ENCODE assay signal across 15 mouse cellular contexts in genomic region chr13:63512411-63512810, GRCm38 (mm10). TPM values are rescaled to one million over a fixed set of nuclear protein-coding genes. Genes with fewer than 3 reads are reported as not detected.
DNase-seq lines count a peak whose midpoint lies in the region; ATAC-seq and TF ChIP-seq lines count a peak whose summit lies in the region.
"Had no signal": no experiment of that assay in that cellular context is flagged by ENCODE, and none has a peak within 500 bp of the region (broad histone marks: within the 10 kb centered on the region; RNA-seq: fewer than 3 reads in every experiment).

No protein-coding gene starts in this region.

- whole genome bisulfite sequencing in heart, postnatal 0 days: 26% methylated on average over 6 of the region's 6 CpGs
- 30% methylated on average over 6 of the region's 6 CpGs for WGBS in midbrain, embryonic 14.5 days
- WGBS in midbrain, embryonic 13.5 days: 41% methylated on average over 5 of the region's 6 CpGs
- WGBS in neural tube, embryonic 12.5 days: 23% methylated on average over 6 of the region's 6 CpGs

- 0 out of 2 replicates have a peak, but pooled peaks cover 4% of the 10 kb centered on the region for H3K9me3 ChIP-seq in heart, postnatal 0 days (replicated peaks; ENCODE audit: control insufficient read depth, low read length)
- no peaks in the 10 kb centered on the region for H3K9me3 ChIP-seq in midbrain, embryonic 14.5 days (ENCODE audit: control insufficient read depth, low read length)
- no peaks in the 10 kb centered on the region for H3K9me3 ChIP-seq in midbrain, embryonic 13.5 days
- H3K9me3 ChIP-seq in neural tube, embryonic 12.5 days: no peaks in the 10 kb centered on the region
- H3K9me3 ChIP-seq: heart, embryonic 15.5 days had no signal

- no peak for TF ChIP-seq EP300 in heart, postnatal 0 days (IDR thresholded peaks at IDR 0.05; ENCODE audit: low read depth)

- H3K27ac ChIP-seq in heart, postnatal 0 days (ENCODE audit: low read depth): no peak overlapping the region
- H3K27ac ChIP-seq in midbrain, embryonic 14.5 days (replicated peaks; ENCODE audit: low read depth, low read length): no peak overlapping the region
- no peak overlapping the region for H3K27ac ChIP-seq in midbrain, embryonic 13.5 days
- H3K27ac ChIP-seq in neural tube, embryonic 12.5 days: no peak overlapping the region
- H3K27ac ChIP-seq: heart, embryonic 15.5 days; liver, embryonic 14.5 days had no signal

- H3K4me3 ChIP-seq in heart, postnatal 0 days (ENCODE audit: low read depth, low read length): no peak overlapping the region
- no peak overlapping the region for H3K4me3 ChIP-seq in midbrain, embryonic 14.5 days (replicated peaks; ENCODE audit: low read depth, low read length)
- H3K4me3 ChIP-seq in midbrain, embryonic 13.5 days (replicated peaks): no peak overlapping the region
- no peak overlapping the region for H3K4me3 ChIP-seq in neural tube, embryonic 12.5 days
- H3K4me3 ChIP-seq: heart, embryonic 15.5 days had no signal

- H3K4me2 ChIP-seq in heart, postnatal 0 days (ENCODE audit: low read depth, low read length): no peak overlapping the region
- H3K4me2 ChIP-seq in midbrain, embryonic 14.5 days (ENCODE audit: low read length): no peak overlapping the region
- H3K4me2 ChIP-seq in midbrain, embryonic 13.5 days (replicated peaks): no peak overlapping the region
- H3K4me2 ChIP-seq in neural tube, embryonic 12.5 days (replicated peaks): no peak overlapping the region
- H3K4me2 ChIP-seq: heart, embryonic 15.5 days had no signal

- no peak overlapping the region for H3K9ac ChIP-seq in heart, postnatal 0 days (replicated peaks; ENCODE audit: low read depth, low read length)
- H3K9ac ChIP-seq in midbrain, embryonic 14.5 days (replicated peaks; ENCODE audit: low read length): no peak overlapping the region
- no peak overlapping the region for H3K9ac ChIP-seq in midbrain, embryonic 13.5 days (replicated peaks)
- H3K9ac ChIP-seq in neural tube, embryonic 12.5 days: no peak overlapping the region
- H3K9ac ChIP-seq: heart, embryonic 15.5 days; liver, embryonic 14.5 days had no signal

- peaks cover 91% of the 10 kb centered on the region for H3K36me3 ChIP-seq in heart, postnatal 0 days (replicated peaks; ENCODE audit: control insufficient read depth, insufficient read depth, low read length)
- peaks cover 81% of the 10 kb centered on the region for H3K36me3 ChIP-seq in midbrain, embryonic 14.5 days (ENCODE audit: control insufficient read depth, insufficient read depth, low read length)
- H3K36me3 ChIP-seq in midbrain, embryonic 13.5 days: peaks cover 81% of the 10 kb centered on the region
- peaks cover 77% of the 10 kb centered on the region for H3K36me3 ChIP-seq in neural tube, embryonic 12.5 days

- TF ChIP-seq CTCF in heart, postnatal 0 days (IDR thresholded peaks at IDR 0.05; ENCODE audit: low read depth): no peak

- peak; percentile 49; the same call in 1 of the 2 replicates for ATAC-seq in heart, postnatal 0 days (ENCODE audit: insufficient read depth, low read depth)
- peak; percentile 2; the same call in 1 of the 2 replicates for ATAC-seq in midbrain, embryonic 14.5 days (ENCODE audit: low FRiP score, low TSS enrichment)
- no peak for ATAC-seq in midbrain, embryonic 13.5 days
- ATAC-seq in neural tube, embryonic 12.5 days (ENCODE audit: low FRiP score, low read depth): 0 out of 2 replicates have a peak, but pooled peaks have one; percentile 23
- ATAC-seq in monocyte, adult 5-6 weeks (replicated peaks; ENCODE audit: insufficient number of reproducible peaks, low FRiP score, low TSS enrichment, poor library complexity, severe bottlenecking): no peak

- no peaks in the 10 kb centered on the region for H3K4me1 ChIP-seq in heart, postnatal 0 days (ENCODE audit: control insufficient read depth, insufficient read depth)
- peaks cover 26% of the 10 kb centered on the region for H3K4me1 ChIP-seq in midbrain, embryonic 14.5 days (ENCODE audit: control insufficient read depth, insufficient read depth, low read length)
- peaks cover 42% of the 10 kb centered on the region for H3K4me1 ChIP-seq in midbrain, embryonic 13.5 days (replicated peaks)
- H3K4me1 ChIP-seq in neural tube, embryonic 12.5 days: peaks cover 45% of the 10 kb centered on the region

- peak; percentile 54 for DNase-seq in adrenal gland, adult 2 months
- no peak for DNase-seq in adrenal gland, adult 18-20 months (ENCODE audit: low spot score in 2 of 2)
- DNase-seq in heart, postnatal 0 days (ENCODE audit: low spot score): no peak
- DNase-seq in heart, adult 18-20 months: no peak
- DNase-seq in midbrain, embryonic 14.5 days: no peak
- DNase-seq: cerebellum, adult 2 months; layer of hippocampus, postnatal 36 days; left cerebral cortex, postnatal 4 days; thymus, adult 2 months had no signal

- no peaks in the 10 kb centered on the region for H3K27me3 ChIP-seq in heart, postnatal 0 days (ENCODE audit: control insufficient read depth, insufficient read depth, low read length)
- H3K27me3 ChIP-seq in midbrain, embryonic 14.5 days (ENCODE audit: control insufficient read depth, insufficient read depth, low read length): no peaks in the 10 kb centered on the region
- 0 out of 2 replicates have a peak, but pooled peaks cover 4% of the 10 kb centered on the region for H3K27me3 ChIP-seq in midbrain, embryonic 13.5 days
- no peaks in the 10 kb centered on the region for H3K27me3 ChIP-seq in neural tube, embryonic 12.5 days (replicated peaks)
- H3K27me3 ChIP-seq: CH12.LX; heart, embryonic 15.5 days had no signal

RNA-seq across cellular contexts. Expression of gene Fancc, which starts 15.3 kb away (rescaled TPM):
- 10 to 100 TPM in 1 of 2 experiments, 1 to 10 TPM in 1; 7.5 to 10.0 TPM for total RNA-seq in adrenal gland, adult 2 months (2021)
- polyA plus RNA-seq in adrenal gland, adult 2 months (2012; rRNA removed): 8.1 and 9.2 TPM in 2 replicates
- 1 to 10 TPM; 6.9 to 8.1 TPM for total RNA-seq in adrenal gland, adult 18-20 months (2021)
- total RNA-seq in heart, postnatal 0 days (2014; rRNA removed; ENCODE audit: low replicate concordance): 20.8 and 39.5 TPM in 2 replicates
- polyA plus RNA-seq in heart, postnatal 0 days (2015; fragmentation: Nextera tagmentation; extraction: Ambion mirVana): 7.6 and 8.5 TPM in 2 replicates
- 1 to 10 TPM; 3.8 to 5.0 TPM for total RNA-seq in heart, adult 18-20 months (2021)
- polyA plus RNA-seq in midbrain, embryonic 14.5 days (2014; fragmentation: Nextera tagmentation; extraction: Ambion mirVana): 12.6 and 18.1 TPM in 2 replicates
- 17.6 and 19.7 TPM in 2 replicates for polyA plus RNA-seq in midbrain, embryonic 13.5 days (2015; fragmentation: Nextera tagmentation; extraction: Ambion mirVana)
- polyA plus RNA-seq in neural tube, embryonic 12.5 days (2016; fragmentation: Nextera tagmentation; extraction: Ambion mirVana): 22.7 and 24.0 TPM in 2 replicates
- 5.2 to 18.8 TPM (median 5.9 TPM) in 3 replicates for total RNA-seq in monocyte, adult 5-6 weeks (2017)

Comparison
In these comparisons a context has a peak if more than half of its experiments do, and no peak if none do; other contexts are left out.
1. ATAC-seq: peak in heart, postnatal 0 days (single experiment), midbrain, embryonic 14.5 days (single experiment) and neural tube, embryonic 12.5 days (single experiment); none in midbrain, embryonic 13.5 days (single experiment) and monocyte, adult 5-6 weeks (single experiment).